Mouse (Mus musculus): ENCODE data around the gene Kcns3. TPM values are rescaled to one million over a fixed set of nuclear protein-coding genes. Genes with fewer than 3 reads are reported as not detected.
"Not testable (repeated sequence)": the region's sequence is repeated elsewhere in the genome, so short reads cannot be mapped to it uniquely, and the experiment has no call there.

Kcns3 gene
- polyA plus RNA-seq, 1 experiment from 2014 or later = 1.4 TPM

- Histone ChIP-seq H3K36me3 (no peaks in the 10 kb centered on the region), H3K4me3 (no peak overlapping the region), H3K9me3 (no peaks in the 10 kb centered on the region), H3K27me3 (no peaks in the 10 kb centered on the region), H3K4me2 (no peak overlapping the region), H3K9ac (no peak overlapping the region), H3K4me1 (no peaks in the 10 kb centered on the region), H3K27ac (no peak overlapping the region)
- no peak for ATAC-seq (ENCODE audit: insufficient number of reproducible peaks, insufficient read depth, low FRiP score, low TSS enrichment, low read depth)
- 82% methylated on average over 2 of the region's 2 CpGs for WGBS
These were observed 84.0 kb downstream of the Kcns3 start for GRCm38 (mm10) chr12:11066865-11067264.

- not testable (repeated sequence) for H3K9ac ChIP-seq; H3K4me1 ChIP-seq; H3K4me2 ChIP-seq; H3K27ac ChIP-seq; H3K4me3 ChIP-seq; H3K9me3 ChIP-seq; H3K27me3 ChIP-seq; ATAC-seq (ENCODE audit: insufficient number of reproducible peaks, insufficient read depth, low FRiP score, low TSS enrichment, low read depth); H3K36me3 ChIP-seq
- 72% methylated on average over 4 of the region's 4 CpGs for WGBS
These were observed 98.2 kb downstream of the Kcns3 start for GRCm38 (mm10) chr12:11052676-11053075.

- no peak for ATAC-seq (ENCODE audit: insufficient number of reproducible peaks, insufficient read depth, low FRiP score, low TSS enrichment, low read depth)
These were observed 109.0 kb downstream of the Kcns3 start for GRCm38 (mm10) chr12:11041821-11042220.

More at GRCm38 (mm10) chr12:11041821-11042220, 109.0 kb downstream of the Kcns3 start:
- Histone ChIP-seq H3K9me3 (no peaks in the 10 kb centered on the region), H3K4me1 (no peaks in the 10 kb centered on the region), H3K27me3 (no peaks in the 10 kb centered on the region), H3K4me3 (no peak overlapping the region), H3K9ac (no peak overlapping the region), H3K36me3 (no peaks in the 10 kb centered on the region), H3K27ac (no peak overlapping the region), H3K4me2 (no peak overlapping the region)

Other genes with a start within 250 kb of the Kcns3 start
- gene Msgn1, start 57.9 kb upstream of the Kcns3 start, polyA plus RNA-seq (2015; fragmentation: Nextera tagmentation; extraction: Ambion mirVana) = not detected in 2 replicates
- 9.3 and 11.7 TPM in 2 replicates for gene Gen1, start 114.7 kb upstream of the Kcns3 start, polyA plus RNA-seq (2015; fragmentation: Nextera tagmentation; extraction: Ambion mirVana)
- 161 and 174 TPM in 2 replicates for gene Smc6, start 114.8 kb upstream of the Kcns3 start, polyA plus RNA-seq (2015; fragmentation: Nextera tagmentation; extraction: Ambion mirVana)